Comparison of ENCODE assay signal across 18 mouse cellular contexts in genomic region chr9:27704001-27704400, GRCm38 (mm10).
"Had no signal": no experiment of that assay in that cellular context is flagged by ENCODE, and none has a peak within 500 bp of the region (broad histone marks: within the 10 kb centered on the region; RNA-seq: fewer than 3 reads in every experiment).

No protein-coding gene starts in this region.

- H3K4me3 ChIP-seq: midbrain, embryonic 10.5 days; midbrain, embryonic 13.5 days; myocyte; neural tube, embryonic 13.5 days; neural tube, embryonic 15.5 days had no signal

- H3K27ac ChIP-seq: midbrain, embryonic 10.5 days; midbrain, embryonic 13.5 days; neural tube, embryonic 13.5 days; neural tube, embryonic 15.5 days had no signal

- H3K4me2 ChIP-seq: lung, embryonic 14.5 days; midbrain, embryonic 13.5 days; neural tube, embryonic 13.5 days; neural tube, embryonic 15.5 days had no signal

- H3K9ac ChIP-seq: lung, embryonic 14.5 days; midbrain, embryonic 13.5 days; neural tube, embryonic 13.5 days; neural tube, embryonic 15.5 days had no signal

- H3K36me3 ChIP-seq: midbrain, embryonic 10.5 days; midbrain, embryonic 13.5 days; neural tube, embryonic 13.5 days; neural tube, embryonic 15.5 days had no signal

- H3K27me3 ChIP-seq: midbrain, embryonic 13.5 days; neural tube, embryonic 13.5 days; neural tube, embryonic 15.5 days had no signal

- H3K4me1 ChIP-seq: midbrain, embryonic 10.5 days; neural tube, embryonic 13.5 days; neural tube, embryonic 15.5 days had no signal

- ATAC-seq: midbrain, embryonic 13.5 days; midbrain, embryonic 16.5 days had no signal

- H3K9me3 ChIP-seq: midbrain, embryonic 10.5 days; midbrain, embryonic 13.5 days; neural tube, embryonic 13.5 days; neural tube, embryonic 15.5 days had no signal

- DNase-seq: lung, adult 18-20 months; lung, embryonic 14.5 days; lung, postnatal 10 days; lung, postnatal 4 days; retina, postnatal 1 day; right cerebral cortex, adult 18-20 months; right cerebral cortex, postnatal 25 days; right cerebral cortex, postnatal 4 days; spleen, adult 18-20 months; thymus, adult 18-20 months; thymus, postnatal 14 days; thymus, postnatal 36 days had no signal
